Mouse (Mus musculus): Measurements from ENCODE around the gene Pank1.

DNA sequence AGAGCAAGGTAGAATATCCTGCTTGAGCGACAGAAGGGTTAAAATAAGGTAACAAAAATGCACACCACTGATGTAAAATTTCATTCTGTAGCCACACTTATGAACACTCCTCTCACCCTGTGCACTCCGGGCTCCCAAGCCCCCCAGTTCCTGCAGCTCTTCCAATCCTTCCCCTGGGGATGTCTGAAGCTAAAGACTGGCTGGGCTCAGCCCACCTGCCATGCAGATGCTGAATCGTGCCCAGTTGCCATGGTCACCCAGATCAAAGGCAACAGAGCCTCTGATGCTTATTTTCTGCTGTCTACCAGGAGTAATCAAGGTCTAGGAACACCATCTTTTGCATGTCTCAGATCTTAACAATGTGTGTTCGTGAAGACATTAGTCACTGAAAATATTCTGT, 64.6 kb downstream of the Pank1 start:
- TF ChIP-seq CTCF (conservative IDR thresholded peaks at IDR 0.05; ENCODE audit: low read length) = no peak
- no peak for TF ChIP-seq NANOG (IDR thresholded peaks at IDR 0.05; ENCODE audit: borderline replicate concordance, low read length)
- no peak for TF ChIP-seq POU5F1 (IDR thresholded peaks at IDR 0.05; ENCODE audit: borderline replicate concordance, low read length)

All from E14TG2a.4 (cell line).